Mouse (Mus musculus): Measurements from ENCODE around the gene Msmb. TPM values are rescaled to one million over a fixed set of nuclear protein-coding genes. Genes with fewer than 3 reads are reported as not detected.
"Not testable (repeated sequence)": the region's sequence is repeated elsewhere in the genome, so short reads cannot be mapped to it uniquely, and the experiment has no call there.

The Msmb gene
- total and polyA plus RNA-seq, 3 experiments, result 0.44 TPM; not detected in 2

DNA sequence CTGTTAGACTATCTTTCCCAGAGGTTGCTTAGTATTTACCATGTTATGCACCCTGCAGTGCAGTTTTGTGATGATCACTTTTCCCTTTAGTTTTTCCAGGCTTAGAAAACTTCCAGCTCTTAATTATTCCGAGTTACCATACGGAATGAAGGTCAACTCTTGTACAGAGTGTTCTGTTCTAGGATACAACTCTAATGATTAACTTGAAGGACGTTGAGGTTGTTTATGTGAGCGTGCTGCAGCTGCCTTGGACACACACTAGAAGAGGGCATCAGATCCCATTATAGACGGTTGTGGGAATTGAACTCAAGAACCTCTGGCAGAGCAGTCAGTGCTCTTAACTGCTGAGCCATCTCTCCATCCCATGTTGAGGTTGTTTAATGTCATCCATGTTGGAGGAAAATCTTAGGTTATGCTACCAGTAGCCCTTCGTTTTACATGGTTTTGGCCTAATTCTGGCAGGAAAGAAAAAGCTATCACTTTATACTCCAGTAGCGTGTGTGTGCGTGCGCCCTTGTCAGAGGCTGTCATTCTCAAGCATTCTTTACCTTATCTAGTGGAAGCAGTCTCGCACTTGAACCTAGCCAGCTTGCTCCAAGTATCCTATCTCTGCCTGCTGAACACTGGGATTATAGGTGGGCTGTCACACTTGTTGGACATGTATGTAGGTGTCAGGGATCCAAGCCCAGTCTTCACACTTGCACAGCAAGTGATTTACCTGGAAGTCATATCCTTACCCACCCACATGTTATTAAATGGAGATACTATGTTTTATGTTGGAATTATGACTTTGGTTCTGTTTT lies 37.8 kb downstream of the Msmb start:
- ATAC-seq (ENCODE audit: extremely low read depth, insufficient number of reproducible peaks, low FRiP score, poor library complexity, severe bottlenecking), result no peak

DNA sequence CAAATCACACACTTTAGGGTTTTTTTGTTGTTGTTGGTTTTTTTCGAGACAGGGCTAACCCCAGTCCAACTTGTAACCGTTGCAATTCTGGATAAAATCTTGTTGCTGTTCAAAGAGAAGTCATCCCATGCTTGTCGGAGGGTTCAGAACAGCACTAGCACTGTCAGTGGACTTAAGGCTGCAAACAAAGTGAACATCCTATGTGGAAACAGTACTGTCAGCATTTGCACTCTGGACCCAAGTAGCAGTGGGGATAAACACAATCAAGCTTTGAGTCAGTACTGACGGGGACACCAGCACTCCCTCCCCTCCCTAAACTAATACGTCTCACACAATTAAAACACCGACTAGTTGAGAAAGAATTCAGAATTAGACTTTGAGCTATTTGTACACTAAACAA lies 39.0 kb downstream of the Msmb start:
- Histone ChIP-seq H3K9me3 (replicated peaks) (no peaks in the 10 kb centered on the region), H3K4me1 (ENCODE audit: insufficient read depth, low read depth, low read length) (peaks cover 8% of the 10 kb centered on the region), H3K4me3 (ENCODE audit: low read depth, low read length) (no peak overlapping the region), H3K27me3 (ENCODE audit: insufficient read depth, low read length) (no peaks in the 10 kb centered on the region), H3K36me3 (replicated peaks) (peaks cover 74% of the 10 kb centered on the region)
- DNase-seq (ENCODE audit: low spot score) (no peak), ATAC-seq (ENCODE audit: extremely low read depth, insufficient number of reproducible peaks, low FRiP score, poor library complexity, severe bottlenecking) (no peak)
- TF ChIP-seq GATA1 (IDR thresholded peaks at IDR 0.05; ENCODE audit: borderline replicate concordance, low read length) (no peak), CTCF (IDR thresholded peaks at IDR 0.05; ENCODE audit: low read depth, low read length) (no peak), TAL1 (conservative IDR thresholded peaks at IDR 0.05; ENCODE audit: low read depth, low read length) (no peak), GATA2 (IDR thresholded peaks at IDR 0.05; ENCODE audit: borderline replicate concordance, low read depth, low read length) (no peak), POLR2AphosphoS5 (IDR thresholded peaks at IDR 0.05; ENCODE audit: insufficient replicate concordance, low read depth, low read length) (no peak; the same call in 1 of the 2 replicates)

More for the DNA sequence above, 37.8 kb downstream of the Msmb start:
- Histone ChIP-seq H3K4me3 (ENCODE audit: low read depth, low read length) (no peak overlapping the region), H3K27me3 (ENCODE audit: insufficient read depth, low read length) (no peaks in the 10 kb centered on the region), H3K36me3 (replicated peaks) (peaks cover 73% of the 10 kb centered on the region), H3K9me3 (replicated peaks) (no peaks in the 10 kb centered on the region), H3K4me1 (ENCODE audit: insufficient read depth, low read depth, low read length) (peaks cover 14% of the 10 kb centered on the region)
- DNase-seq (ENCODE audit: low spot score), result no peak
- no peak for TF ChIP-seq TAL1 (conservative IDR thresholded peaks at IDR 0.05; ENCODE audit: low read depth, low read length)
- no peak for TF ChIP-seq GATA2 (IDR thresholded peaks at IDR 0.05; ENCODE audit: borderline replicate concordance, low read depth, low read length)
- TF ChIP-seq POLR2AphosphoS5 (IDR thresholded peaks at IDR 0.05; ENCODE audit: insufficient replicate concordance, low read depth, low read length), result no peak
- TF ChIP-seq CTCF (IDR thresholded peaks at IDR 0.05; ENCODE audit: low read depth, low read length), result no peak
- TF ChIP-seq GATA1 (IDR thresholded peaks at IDR 0.05; ENCODE audit: borderline replicate concordance, low read length), result no peak

DNA sequence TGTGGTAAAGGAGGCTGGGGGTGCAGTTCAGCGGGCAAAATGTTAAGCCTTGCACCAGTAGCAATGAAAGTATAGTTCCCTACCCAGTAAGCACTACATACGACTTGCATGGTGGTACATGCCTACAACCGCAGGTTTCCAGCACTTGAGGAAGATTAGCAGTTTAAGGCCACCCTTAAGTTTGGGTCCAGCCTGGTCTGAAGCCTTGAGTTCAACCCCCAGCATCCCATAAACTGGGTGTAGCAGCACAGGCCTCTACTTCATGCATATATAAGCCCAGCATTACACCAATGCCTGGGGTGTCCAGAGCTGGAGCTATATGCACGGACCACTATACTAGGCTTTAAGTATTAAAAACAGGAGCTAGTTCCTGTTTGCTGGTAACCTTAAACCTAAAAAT lies 42.0 kb downstream of the Msmb start:
- H3K36me3 ChIP-seq (replicated peaks), result peaks cover 93% of the 10 kb centered on the region
- H3K9me3 ChIP-seq (replicated peaks), result no peaks in the 10 kb centered on the region

GRCm38 (mm10) chr14:32190627-32191391 lies 49.0 kb downstream of the Msmb start:
- Histone ChIP-seq H3K4me3 (ENCODE audit: low read depth, low read length) (no peak overlapping the region), H3K9me3 (replicated peaks) (no peaks in the 10 kb centered on the region), H3K36me3 (replicated peaks) (peaks cover 90% of the 10 kb centered on the region), H3K27me3 (ENCODE audit: insufficient read depth, low read length) (no peaks in the 10 kb centered on the region), H3K4me1 (ENCODE audit: insufficient read depth, low read depth, low read length) (peaks cover 20% of the 10 kb centered on the region)
- no peak for ATAC-seq (ENCODE audit: extremely low read depth, insufficient number of reproducible peaks, low FRiP score, poor library complexity, severe bottlenecking)
- TF ChIP-seq CTCF (IDR thresholded peaks at IDR 0.05; ENCODE audit: low read depth, low read length) (no peak), GATA2 (IDR thresholded peaks at IDR 0.05; ENCODE audit: borderline replicate concordance, low read depth, low read length) (no peak), GATA1 (IDR thresholded peaks at IDR 0.05; ENCODE audit: borderline replicate concordance, low read length) (no peak), POLR2AphosphoS5 (IDR thresholded peaks at IDR 0.05; ENCODE audit: insufficient replicate concordance, low read depth, low read length) (no peak), TAL1 (conservative IDR thresholded peaks at IDR 0.05; ENCODE audit: low read depth, low read length) (no peak)
- no peak for DNase-seq (ENCODE audit: low spot score)

More for the DNA sequence above, 42.0 kb downstream of the Msmb start:
- Histone ChIP-seq H3K4me3 (ENCODE audit: low read depth, low read length) (no peak overlapping the region), H3K4me1 (ENCODE audit: insufficient read depth, low read depth, low read length) (peaks cover 13% of the 10 kb centered on the region), H3K27me3 (ENCODE audit: insufficient read depth, low read length) (no peaks in the 10 kb centered on the region)
- DNase-seq (ENCODE audit: low spot score), result no peak
- ATAC-seq (ENCODE audit: extremely low read depth, insufficient number of reproducible peaks, low FRiP score, poor library complexity, severe bottlenecking), result no peak
- no peak for TF ChIP-seq CTCF (IDR thresholded peaks at IDR 0.05; ENCODE audit: low read depth, low read length)
- no peak for TF ChIP-seq TAL1 (conservative IDR thresholded peaks at IDR 0.05; ENCODE audit: low read depth, low read length)
- TF ChIP-seq POLR2AphosphoS5 (IDR thresholded peaks at IDR 0.05; ENCODE audit: insufficient replicate concordance, low read depth, low read length), result no peak
- TF ChIP-seq GATA1 (IDR thresholded peaks at IDR 0.05; ENCODE audit: borderline replicate concordance, low read length), result no peak
- no peak for TF ChIP-seq GATA2 (IDR thresholded peaks at IDR 0.05; ENCODE audit: borderline replicate concordance, low read depth, low read length)

DNA sequence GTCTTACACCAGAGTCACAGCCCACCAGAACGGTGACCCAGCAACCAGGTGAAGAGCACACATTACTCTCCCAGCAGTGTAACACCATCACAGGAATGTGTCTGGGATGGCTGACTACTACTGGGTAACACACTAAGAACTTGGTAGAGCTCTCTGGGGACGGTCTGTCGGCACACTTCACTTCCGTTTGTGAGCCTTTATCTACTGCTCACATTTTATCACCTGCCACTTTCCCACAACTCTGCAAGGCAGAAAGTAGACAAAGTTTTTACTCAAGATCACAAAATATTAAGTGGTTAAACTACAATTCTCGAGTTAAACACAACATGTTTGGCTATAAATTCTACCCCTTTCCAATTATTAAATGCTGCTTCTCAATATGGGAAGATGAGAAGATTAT lies 50.1 kb downstream of the Msmb start:
- no peak for DNase-seq (ENCODE audit: low spot score)
- Histone ChIP-seq H3K4me3 (ENCODE audit: low read depth, low read length) (no peak overlapping the region), H3K4me1 (ENCODE audit: insufficient read depth, low read depth, low read length) (peaks cover 23% of the 10 kb centered on the region), H3K9me3 (replicated peaks) (no peaks in the 10 kb centered on the region), H3K36me3 (replicated peaks) (peaks cover 86% of the 10 kb centered on the region), H3K27me3 (ENCODE audit: insufficient read depth, low read length) (no peaks in the 10 kb centered on the region)
- TF ChIP-seq GATA1 (IDR thresholded peaks at IDR 0.05; ENCODE audit: borderline replicate concordance, low read length) (no peak), CTCF (IDR thresholded peaks at IDR 0.05; ENCODE audit: low read depth, low read length) (no peak)
- ATAC-seq (ENCODE audit: extremely low read depth, insufficient number of reproducible peaks, low FRiP score, poor library complexity, severe bottlenecking), result no peak

GRCm38 (mm10) chr14:32192437-32192836 lies 50.6 kb downstream of the Msmb start:
- H3K27me3 ChIP-seq (ENCODE audit: insufficient read depth, low read length), result no peaks in the 10 kb centered on the region
- H3K4me3 ChIP-seq (ENCODE audit: low read depth, low read length), result no peak overlapping the region
- TF ChIP-seq CTCF (IDR thresholded peaks at IDR 0.05; ENCODE audit: low read depth, low read length) (0 out of 2 replicates have a peak, but pooled peaks have one; percentile 6), POLR2AphosphoS5 (IDR thresholded peaks at IDR 0.05; ENCODE audit: insufficient replicate concordance, low read depth, low read length) (no peak)
- H3K36me3 ChIP-seq (replicated peaks), result peaks cover 86% of the 10 kb centered on the region
- DNase-seq (ENCODE audit: low spot score) (peak; percentile 12), ATAC-seq (ENCODE audit: extremely low read depth, insufficient number of reproducible peaks, low FRiP score, poor library complexity, severe bottlenecking) (peak; percentile 49; the same call in 1 of the 2 replicates)
- peaks cover 24% of the 10 kb centered on the region for H3K4me1 ChIP-seq (ENCODE audit: insufficient read depth, low read depth, low read length)
- no peaks in the 10 kb centered on the region for H3K9me3 ChIP-seq (replicated peaks)

DNA sequence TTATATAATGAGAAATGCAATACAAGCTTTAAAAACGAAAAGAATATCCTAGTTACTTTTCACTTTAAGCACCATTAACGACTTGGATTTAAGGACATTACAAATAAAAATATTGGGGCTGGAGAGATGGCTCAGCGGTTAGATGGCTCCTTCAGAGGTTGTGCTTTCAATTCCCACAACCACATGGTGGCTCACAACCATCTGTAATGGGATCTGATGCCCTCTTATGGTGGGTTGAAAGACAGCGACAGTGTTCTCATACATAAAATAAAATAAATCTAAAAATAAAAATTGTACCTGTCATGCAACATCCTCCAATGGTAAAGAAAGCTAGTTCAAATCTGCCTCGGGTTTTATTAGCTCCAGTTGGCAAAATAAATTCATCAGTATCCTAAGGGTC lies 51.7 kb downstream of the Msmb start:
- not testable (repeated sequence) for DNase-seq (ENCODE audit: low spot score); H3K27me3 ChIP-seq (ENCODE audit: insufficient read depth, low read length)

More for the DNA sequence above, 51.7 kb downstream of the Msmb start:
- Histone ChIP-seq H3K4me1 (ENCODE audit: insufficient read depth, low read depth, low read length) (peaks cover 32% of the 10 kb centered on the region), H3K36me3 (replicated peaks) (peaks cover 85% of the 10 kb centered on the region)
- H3K9me3 ChIP-seq (replicated peaks); H3K4me3 ChIP-seq (ENCODE audit: low read depth, low read length); ATAC-seq (ENCODE audit: extremely low read depth, insufficient number of reproducible peaks, low FRiP score, poor library complexity, severe bottlenecking): not testable (repeated sequence)
